Mouse (Mus musculus): Measurements from ENCODE around the gene Robo3.

Gene Robo3

DNA sequence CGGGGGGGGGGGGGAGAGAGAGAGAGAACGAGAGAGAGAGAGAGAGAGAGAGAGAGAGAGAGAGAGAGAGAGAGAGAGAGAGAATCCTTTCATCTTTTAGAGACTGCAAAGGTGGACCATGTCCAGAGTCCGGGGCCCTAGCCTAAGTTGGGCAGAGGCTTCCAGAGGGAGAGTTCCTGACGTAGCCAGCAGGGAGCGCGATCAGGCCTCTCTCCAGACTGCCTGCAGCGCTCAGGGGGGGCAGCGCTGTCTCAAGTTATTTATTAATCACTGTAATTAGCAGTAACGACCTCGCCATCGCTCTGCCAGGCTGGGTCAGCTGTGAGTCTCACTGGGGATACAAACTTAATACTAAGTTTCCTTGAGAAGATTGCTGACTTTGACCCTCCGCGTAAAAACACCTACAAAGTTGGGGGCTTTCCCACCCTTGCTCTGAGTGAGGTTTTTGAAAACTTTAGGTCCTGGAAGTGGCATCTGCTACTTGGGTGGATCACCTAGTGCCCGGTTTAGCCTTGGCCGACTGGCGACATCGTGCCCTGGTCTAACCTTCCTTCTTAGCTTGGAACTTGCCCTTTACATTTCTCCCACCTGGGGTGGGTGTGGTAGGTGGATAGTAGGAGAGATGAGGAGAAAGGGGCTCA lies 900 bp downstream of the Robo3 start:
- in situ Hi-C loops (cut with MseI, MboI), result loop anchor here in 1 of 2 experiments (25.0 kb wide), 1 partner anchor 505 kb away; no protein-coding TSS in a partner anchor

- in situ Hi-C loops (cut with MseI, MboI), result loop anchor here in 1 of 2 experiments (25.0 kb wide), 1 partner anchor 507 kb away; no protein-coding TSS in a partner anchor
Measured at GRCm38 (mm10) chr9:37430582-37430981, 2.5 kb downstream of the Robo3 start.

GRCm38 (mm10) chr9:37429326-37429725 lies 3.7 kb downstream of the Robo3 start:
- in situ Hi-C loops (cut with MseI, MboI), result loop anchor here in 1 of 2 experiments (25.0 kb wide), 1 partner anchor 508 kb away; no protein-coding TSS in a partner anchor

- in situ Hi-C loops (cut with MseI, MboI), result no loop called here
Measured at GRCm38 (mm10) chr9:37421239-37421638, 11.8 kb downstream of the Robo3 start.

- in situ Hi-C loops (cut with MseI, MboI), result no loop called here
Measured at GRCm38 (mm10) chr9:37420676-37421075, 12.4 kb downstream of the Robo3 start.

DNA sequence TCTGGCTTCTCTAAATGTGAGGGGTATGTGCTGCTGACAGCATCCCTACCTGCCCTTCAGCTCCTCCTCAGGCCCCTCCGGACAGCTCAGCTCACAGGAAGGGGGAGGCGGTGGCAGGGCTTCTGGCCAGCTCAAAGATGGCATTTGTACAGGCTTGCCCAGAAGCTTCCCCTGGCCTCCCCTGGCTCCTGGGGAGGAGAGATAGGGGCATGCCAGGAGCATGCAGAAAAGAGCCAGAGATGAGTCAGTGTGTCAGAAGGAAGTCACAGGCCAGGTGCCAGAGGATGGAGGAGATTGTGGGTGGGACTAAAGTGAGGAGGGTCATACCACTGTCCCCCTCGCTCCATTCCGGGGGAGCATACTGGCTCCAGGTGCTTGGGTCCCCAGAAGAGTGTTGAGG lies 14.3 kb downstream of the Robo3 start:
- in situ Hi-C loops (cut with MseI, MboI), result no loop called here

GRCm38 (mm10) chr9:37414666-37415065 lies 18.4 kb downstream of the Robo3 start:
- in situ Hi-C loops (cut with MseI, MboI), result no loop called here

- in situ Hi-C loops (cut with MseI, MboI), result no loop called here
Measured at GRCm38 (mm10) chr9:37412989-37413388, 20.1 kb downstream of the Robo3 start.

- in situ Hi-C loops (cut with MseI, MboI), result no loop called here
Measured at GRCm38 (mm10) chr9:37409698-37410445, 23.2 kb downstream of the Robo3 start.

DNA sequence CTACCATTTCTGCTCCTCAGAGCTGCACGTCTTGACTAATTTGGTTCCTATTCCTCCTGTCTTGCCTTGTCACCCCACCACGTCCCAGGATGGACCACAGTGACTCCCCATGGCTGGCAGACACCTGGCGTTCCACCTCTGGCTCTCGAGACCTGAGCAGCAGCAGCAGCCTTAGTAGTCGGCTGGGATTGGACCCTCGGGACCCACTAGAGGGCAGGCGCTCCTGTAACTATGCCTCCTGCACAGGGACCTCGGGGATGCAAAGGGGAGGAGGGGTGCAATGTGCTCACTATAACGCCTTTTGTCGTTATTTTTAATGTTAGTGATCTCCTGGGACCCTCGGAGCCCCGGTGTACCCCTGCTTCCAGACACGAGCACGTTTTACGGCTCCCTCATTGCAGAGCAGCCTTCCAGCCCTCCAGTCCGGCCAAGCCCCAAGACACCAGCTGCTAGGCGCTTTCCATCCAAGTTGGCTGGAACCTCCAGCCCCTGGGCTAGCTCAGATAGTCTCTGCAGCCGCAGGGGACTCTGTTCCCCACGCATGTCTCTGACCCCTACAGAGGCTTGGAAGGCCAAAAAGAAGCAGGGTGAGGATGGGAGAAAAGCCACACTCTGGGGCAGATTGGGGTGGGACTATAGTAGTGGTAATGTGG lies 25.1 kb downstream of the Robo3 start:
- in situ Hi-C loops (cut with MseI, MboI), result no loop called here

- in situ Hi-C loops (cut with MseI, MboI), result no loop called here
Measured at GRCm38 (mm10) chr9:37406372-37406771, 26.7 kb downstream of the Robo3 start.

GRCm38 (mm10) chr9:37403011-37403410 lies 30.0 kb downstream of the Robo3 start:
- in situ Hi-C loops (cut with MseI, MboI), result no loop called here

DNA sequence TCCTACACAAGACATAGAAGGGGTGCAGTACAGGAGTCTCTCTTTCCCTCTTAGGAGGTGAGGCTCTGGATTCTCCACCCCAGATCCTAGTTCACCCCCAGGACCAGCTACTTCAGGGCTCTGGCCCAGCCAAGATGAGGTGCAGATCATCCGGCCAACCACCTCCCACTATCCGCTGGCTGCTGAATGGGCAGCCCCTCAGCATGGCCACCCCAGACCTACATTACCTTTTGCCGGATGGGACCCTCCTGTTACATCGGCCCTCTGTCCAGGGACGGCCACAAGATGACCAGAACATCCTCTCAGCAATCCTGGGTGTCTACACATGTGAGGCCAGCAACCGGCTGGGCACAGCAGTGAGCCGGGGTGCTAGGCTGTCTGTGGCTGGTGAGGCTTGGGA lies 30.5 kb downstream of the Robo3 start:
- in situ Hi-C loops (cut with MseI, MboI), result no loop called here

DNA sequence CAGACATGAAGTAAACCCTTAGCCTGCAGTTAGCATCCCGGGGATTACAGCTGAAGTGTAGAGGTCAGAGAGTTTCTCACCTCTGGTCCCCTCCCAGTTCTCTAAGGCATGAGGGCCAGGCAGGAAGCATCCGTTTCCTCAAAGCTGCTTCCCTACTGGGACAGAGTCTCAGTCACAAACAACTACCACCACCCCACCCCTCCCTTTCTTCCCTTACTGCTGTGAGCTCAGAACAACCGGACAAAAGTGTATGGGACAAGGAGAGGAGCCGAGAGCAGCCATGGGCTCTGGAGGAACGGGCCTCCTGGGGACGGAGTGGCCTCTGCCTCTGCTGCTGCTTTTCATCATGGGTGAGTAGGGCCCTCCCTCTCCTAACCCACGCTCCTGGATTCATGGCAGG lies 31.2 kb downstream of the Robo3 start, which contains the start of gene Robo4:
Gene Robo4, plus strand, starts transcription at position 96 of the 400 bp plus-strand sequence.
- in situ Hi-C loops (cut with MseI, MboI), result no loop called here

DNA sequence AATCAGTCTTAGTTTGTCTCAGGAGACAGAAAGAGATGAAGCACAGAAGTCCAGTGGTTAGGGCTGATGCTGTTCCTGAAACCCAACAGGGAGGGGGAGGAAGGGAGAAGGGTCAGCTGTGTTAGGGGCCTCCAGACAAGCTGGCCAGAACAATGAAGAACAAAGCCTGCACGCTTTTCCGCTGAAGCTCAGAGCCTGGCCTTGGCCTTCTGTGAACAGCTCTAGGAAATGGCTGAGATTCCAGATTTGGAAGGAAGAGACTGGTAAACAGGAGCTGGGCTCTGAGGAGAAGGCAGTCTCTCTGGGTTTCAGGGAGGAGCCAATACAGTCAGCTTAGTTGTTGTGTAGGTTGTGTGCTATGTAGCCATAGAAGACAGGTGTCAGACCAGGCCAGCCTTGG lies 32.5 kb downstream of the Robo3 start:
- in situ Hi-C loops (cut with MseI, MboI), result no loop called here

DNA sequence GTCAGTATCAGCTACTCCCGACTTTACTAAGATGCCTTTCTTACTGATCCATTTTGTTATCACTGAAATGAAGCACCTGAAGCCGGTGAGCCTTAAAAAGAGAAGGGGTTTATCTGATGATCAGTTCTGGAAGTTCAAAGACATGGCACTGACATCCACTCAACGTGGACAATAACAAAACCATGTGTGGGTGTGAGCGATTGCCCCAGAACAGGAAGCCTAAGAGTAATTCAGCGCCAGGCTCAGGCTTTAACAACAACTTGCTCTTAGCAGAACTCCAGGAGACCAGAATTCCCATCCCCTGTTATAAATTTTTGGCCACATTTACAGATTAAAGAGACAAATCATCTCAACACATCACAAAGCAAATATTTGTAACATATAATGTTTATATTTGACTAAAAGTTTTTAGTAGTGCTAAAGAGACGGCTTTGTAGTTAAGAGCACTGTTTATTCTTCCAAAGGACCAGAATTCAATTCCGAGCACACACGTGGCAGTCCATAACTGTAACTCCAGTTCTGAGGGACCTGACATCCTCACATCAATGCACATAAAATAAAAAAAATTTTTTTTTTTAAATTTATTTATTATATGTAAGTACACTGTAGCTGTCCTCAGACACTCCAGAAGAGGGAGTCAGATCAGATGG lies 39.4 kb downstream of the Robo3 start:
- in situ Hi-C loops (cut with MseI, MboI), result no loop called here

DNA sequence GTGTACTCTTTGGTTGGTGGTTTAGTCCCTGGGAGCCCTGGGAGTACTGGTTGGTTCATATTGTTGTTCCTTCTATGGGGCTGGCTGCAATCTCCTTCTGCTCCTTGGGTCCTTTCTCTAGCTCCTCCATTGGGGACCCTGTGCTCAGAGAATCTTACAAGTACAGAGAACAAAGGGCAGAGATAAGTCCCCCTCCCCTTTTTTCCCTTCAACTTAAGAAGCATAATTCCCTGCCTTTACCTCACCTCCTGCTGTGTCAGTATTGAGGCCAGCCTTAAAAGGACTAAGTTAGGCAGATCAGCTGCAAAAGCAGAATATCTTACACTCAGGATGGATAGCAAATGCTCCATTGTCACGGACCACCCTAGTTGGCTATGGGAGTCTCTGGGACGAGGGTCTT lies 41.0 kb downstream of the Robo3 start:
- in situ Hi-C loops (cut with MseI, MboI), result no loop called here

DNA sequence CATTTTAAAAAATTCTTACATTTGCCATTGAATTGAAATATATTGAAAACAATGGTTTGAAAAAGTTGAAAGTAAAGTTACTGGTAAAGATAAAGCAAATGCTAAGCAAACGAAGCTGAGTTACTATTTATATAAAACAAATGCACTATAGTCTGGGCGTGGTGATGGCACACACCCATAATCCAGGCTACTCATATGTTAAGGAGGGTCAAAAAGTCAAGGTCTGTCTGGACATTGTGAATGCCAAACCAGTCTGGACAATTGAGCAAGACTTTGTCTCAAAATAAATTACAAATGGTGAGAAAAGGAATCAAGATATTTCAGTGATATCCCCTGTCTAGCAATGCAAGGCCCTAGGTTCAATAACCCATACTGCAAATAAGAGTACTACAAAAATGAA lies 42.2 kb downstream of the Robo3 start:
- in situ Hi-C loops (cut with MseI, MboI), result no loop called here

DNA sequence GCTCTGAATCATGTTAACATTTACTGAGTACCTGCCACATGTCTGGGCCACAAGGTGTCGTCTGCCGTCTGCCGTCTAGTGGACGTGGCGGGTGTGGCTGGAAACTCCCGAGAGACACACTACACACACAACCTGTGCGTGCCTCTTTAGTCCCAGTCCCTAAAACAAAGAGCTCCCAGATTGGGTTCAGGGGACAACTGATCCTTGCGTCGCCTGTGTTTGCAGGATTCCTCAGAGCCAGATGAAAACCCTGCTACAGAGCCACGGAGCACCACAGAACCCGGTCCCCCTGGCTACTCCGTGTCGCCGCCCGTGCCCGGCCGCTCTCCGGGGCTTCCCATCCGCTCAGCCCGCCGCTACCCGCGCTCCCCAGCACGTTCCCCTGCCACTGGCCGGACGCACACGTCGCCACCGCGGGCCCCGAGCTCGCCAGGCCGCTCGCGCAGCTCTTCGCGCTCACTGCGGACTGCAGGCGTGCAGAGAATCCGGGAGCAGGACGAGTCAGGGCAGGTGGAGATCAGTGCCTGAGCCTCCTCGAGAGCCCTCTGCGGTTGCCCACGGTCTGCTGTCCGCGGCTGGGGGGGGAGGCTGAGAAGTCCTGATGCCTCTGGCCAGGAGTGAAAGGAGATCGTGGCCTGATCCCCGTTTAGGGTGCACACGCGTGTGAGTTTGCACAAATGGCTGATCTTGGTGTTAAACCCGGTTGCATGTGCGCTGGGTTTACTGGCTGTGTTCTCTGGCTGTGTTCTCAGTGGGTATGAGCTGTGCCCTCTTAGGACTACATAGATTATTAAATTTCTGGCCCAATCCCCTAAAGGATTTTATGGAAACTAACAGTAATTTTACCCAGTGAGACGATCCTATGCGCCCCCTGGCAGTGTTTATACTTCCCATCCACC lies 48.5 kb downstream of the Robo3 start:
- in situ Hi-C loops (cut with MseI, MboI), result no loop called here

DNA sequence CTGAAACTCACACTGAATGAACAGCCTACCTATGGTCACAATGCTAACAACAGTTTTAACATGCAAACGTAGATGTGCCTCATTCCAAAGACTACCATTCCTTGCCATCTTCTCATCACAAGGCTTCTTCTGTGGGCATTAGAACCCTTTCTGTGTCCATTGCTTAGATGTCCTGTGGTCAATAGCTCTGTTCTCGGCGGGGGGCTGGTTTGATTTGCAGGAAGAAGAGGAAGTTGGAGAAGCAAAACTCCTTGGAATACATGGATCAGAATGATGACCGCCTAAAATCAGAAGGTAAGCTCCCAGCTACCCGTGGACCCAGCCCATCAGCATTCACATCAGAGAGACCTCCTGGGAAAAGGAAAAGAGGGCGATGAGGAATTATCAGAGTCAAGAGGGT lies 49.9 kb downstream of the Robo3 start:
- in situ Hi-C loops (cut with MseI, MboI), result no loop called here

DNA sequence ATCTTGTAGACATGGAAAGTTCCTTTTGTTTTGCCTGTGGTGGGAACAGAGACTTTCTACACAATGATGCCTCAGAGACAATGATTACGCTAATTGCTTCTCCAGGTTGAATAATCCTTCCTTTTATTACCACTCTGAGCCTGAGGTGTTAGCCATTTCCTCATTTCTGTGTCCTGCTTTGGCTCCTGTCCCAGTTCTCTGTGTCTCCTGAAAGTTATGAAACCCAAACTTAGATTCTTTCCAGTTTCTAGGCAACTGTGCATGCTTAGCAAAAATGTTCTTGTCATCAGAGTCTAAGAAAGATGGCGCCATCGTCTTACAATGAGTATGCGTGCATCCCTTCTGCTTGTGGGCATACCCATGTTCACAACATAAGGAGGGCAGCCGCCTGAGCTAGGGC lies 57.3 kb downstream of the Robo3 start:
- in situ Hi-C loops (cut with MseI, MboI), result no loop called here

All from mouse trophoblast stem cell (cell line).